Mouse (Mus musculus): ENCODE data around the gene Otub2. TPM values are rescaled to one million over a fixed set of nuclear protein-coding genes. Genes with fewer than 3 reads are reported as not detected.

The Otub2 gene
- polyA plus RNA-seq, 1 experiment from 2014 or later, result 6.6 TPM

- no peak for ATAC-seq
- Histone ChIP-seq H3K4me1 (replicated peaks) (no peaks in the 10 kb centered on the region), H3K27me3 (replicated peaks) (no peaks in the 10 kb centered on the region), H3K9me3 (no peaks in the 10 kb centered on the region), H3K4me2 (replicated peaks) (no peak overlapping the region), H3K9ac (no peak overlapping the region), H3K4me3 (replicated peaks) (no peak overlapping the region), H3K36me3 (no peaks in the 10 kb centered on the region), H3K27ac (no peak overlapping the region)
- WGBS, result 46% methylated on average over 4 of the region's 4 CpGs
Measured at GRCm38 (mm10) chr12:103358951-103359801, 29.3 kb upstream of the Otub2 start.

GRCm38 (mm10) chr12:103360812-103361211 is 27.7 kb upstream of the Otub2 start:
- no peak overlapping the region for H3K27ac ChIP-seq
- H3K36me3 ChIP-seq, result no peaks in the 10 kb centered on the region
- no peaks in the 10 kb centered on the region for H3K27me3 ChIP-seq (replicated peaks)
- WGBS, result 73% methylated on average over 8 of the region's 8 CpGs
- no peaks in the 10 kb centered on the region for H3K9me3 ChIP-seq
- no peaks in the 10 kb centered on the region for H3K4me1 ChIP-seq (replicated peaks)
- no peak overlapping the region for H3K9ac ChIP-seq
- H3K4me2 ChIP-seq (replicated peaks), result no peak overlapping the region
- no peak for ATAC-seq
- H3K4me3 ChIP-seq (replicated peaks), result no peak overlapping the region

GRCm38 (mm10) chr12:103361539-103362307 is 26.8 kb upstream of the Otub2 start:
- 84% methylated on average over 17 of the region's 17 CpGs for WGBS

GRCm38 (mm10) chr12:103362336-103362735 is 26.1 kb upstream of the Otub2 start:
- no peak overlapping the region for H3K9ac ChIP-seq
- H3K4me1 ChIP-seq (replicated peaks), result no peaks in the 10 kb centered on the region
- WGBS, result 79% methylated on average over 3 of the region's 3 CpGs
- no peaks in the 10 kb centered on the region for H3K36me3 ChIP-seq
- H3K27ac ChIP-seq, result no peak overlapping the region
- H3K4me2 ChIP-seq (replicated peaks), result no peak overlapping the region
- H3K27me3 ChIP-seq (replicated peaks), result no peaks in the 10 kb centered on the region
- ATAC-seq, result no peak
- H3K4me3 ChIP-seq (replicated peaks), result no peak overlapping the region
- H3K9me3 ChIP-seq, result no peaks in the 10 kb centered on the region

More at GRCm38 (mm10) chr12:103361539-103362307, 26.8 kb upstream of the Otub2 start:
- no peaks in the 10 kb centered on the region for H3K27me3 ChIP-seq (replicated peaks)
- H3K9ac ChIP-seq, result no peak overlapping the region
- no peak for ATAC-seq
- no peaks in the 10 kb centered on the region for H3K4me1 ChIP-seq (replicated peaks)
- H3K36me3 ChIP-seq, result no peaks in the 10 kb centered on the region
- no peak overlapping the region for H3K4me3 ChIP-seq (replicated peaks)
- H3K27ac ChIP-seq, result no peak overlapping the region
- no peak overlapping the region for H3K4me2 ChIP-seq (replicated peaks)
- H3K9me3 ChIP-seq, result no peaks in the 10 kb centered on the region

- Histone ChIP-seq H3K36me3 (no peaks in the 10 kb centered on the region), H3K4me2 (replicated peaks) (no peak overlapping the region), H3K4me3 (replicated peaks) (no peak overlapping the region), H3K9ac (no peak overlapping the region), H3K9me3 (no peaks in the 10 kb centered on the region), H3K27ac (no peak overlapping the region), H3K4me1 (replicated peaks) (no peaks in the 10 kb centered on the region), H3K27me3 (replicated peaks) (no peaks in the 10 kb centered on the region)
- 76% methylated on average over 2 of the region's 2 CpGs for WGBS
- ATAC-seq, result no peak
Measured at GRCm38 (mm10) chr12:103367171-103367570, 21.3 kb upstream of the Otub2 start.

- H3K4me1 ChIP-seq (replicated peaks), result no peaks in the 10 kb centered on the region
- H3K9ac ChIP-seq, result no peak overlapping the region
- no peaks in the 10 kb centered on the region for H3K9me3 ChIP-seq
- WGBS, result 17% methylated on average over 18 of the region's 18 CpGs
- no peak overlapping the region for H3K27ac ChIP-seq
- no peaks in the 10 kb centered on the region for H3K27me3 ChIP-seq (replicated peaks)
- peak; percentile 81 for ATAC-seq
- H3K4me2 ChIP-seq (replicated peaks), result peak overlapping the region; percentile 10; the same call in 1 of the 2 replicates
- no peak overlapping the region for H3K4me3 ChIP-seq (replicated peaks)
- no peaks in the 10 kb centered on the region for H3K36me3 ChIP-seq
Measured at GRCm38 (mm10) chr12:103367620-103368325, 20.7 kb upstream of the Otub2 start.

GRCm38 (mm10) chr12:103368326-103368669 is 20.2 kb upstream of the Otub2 start:
- Histone ChIP-seq H3K9ac (no peak overlapping the region), H3K27ac (no peak overlapping the region), H3K4me2 (replicated peaks) (peak overlapping the region; percentile 10; the same call in 1 of the 2 replicates), H3K36me3 (no peaks in the 10 kb centered on the region), H3K27me3 (replicated peaks) (no peaks in the 10 kb centered on the region), H3K4me3 (replicated peaks) (no peak overlapping the region), H3K4me1 (replicated peaks) (no peaks in the 10 kb centered on the region), H3K9me3 (no peaks in the 10 kb centered on the region)
- WGBS, result 78% methylated on average over 7 of the region's 7 CpGs
- ATAC-seq, result peak; percentile 44; the same call in 1 of the 2 replicates

- Histone ChIP-seq H3K4me3 (replicated peaks) (no peak overlapping the region), H3K4me2 (replicated peaks) (no peak overlapping the region), H3K9ac (no peak overlapping the region), H3K27ac (no peak overlapping the region), H3K9me3 (no peaks in the 10 kb centered on the region), H3K36me3 (no peaks in the 10 kb centered on the region), H3K4me1 (replicated peaks) (no peaks in the 10 kb centered on the region), H3K27me3 (replicated peaks) (no peaks in the 10 kb centered on the region)
- ATAC-seq, result no peak
- WGBS, result 41% methylated on average over 2 of the region's 2 CpGs
Measured at GRCm38 (mm10) chr12:103368777-103369176, 19.7 kb upstream of the Otub2 start.

GRCm38 (mm10) chr12:103370861-103371260 is 17.6 kb upstream of the Otub2 start:
- H3K4me3 ChIP-seq (replicated peaks), result no peak overlapping the region
- no peaks in the 10 kb centered on the region for H3K36me3 ChIP-seq
- no peaks in the 10 kb centered on the region for H3K4me1 ChIP-seq (replicated peaks)
- H3K9ac ChIP-seq, result no peak overlapping the region
- H3K4me2 ChIP-seq (replicated peaks), result no peak overlapping the region
- H3K9me3 ChIP-seq, result no peaks in the 10 kb centered on the region
- no peak overlapping the region for H3K27ac ChIP-seq
- H3K27me3 ChIP-seq (replicated peaks), result no peaks in the 10 kb centered on the region
- ATAC-seq, result no peak
- 70% methylated on average over 4 of the region's 4 CpGs for WGBS

GRCm38 (mm10) chr12:103371711-103372110 is 16.8 kb upstream of the Otub2 start:
- Histone ChIP-seq H3K36me3 (no peaks in the 10 kb centered on the region), H3K9ac (no peak overlapping the region), H3K27ac (no peak overlapping the region), H3K4me1 (replicated peaks) (no peaks in the 10 kb centered on the region), H3K9me3 (no peaks in the 10 kb centered on the region), H3K4me2 (replicated peaks) (no peak overlapping the region), H3K4me3 (replicated peaks) (no peak overlapping the region), H3K27me3 (replicated peaks) (no peaks in the 10 kb centered on the region)
- no peak for ATAC-seq
- WGBS, result 26% methylated on average over 6 of the region's 6 CpGs

- H3K36me3 ChIP-seq, result no peaks in the 10 kb centered on the region
- H3K27ac ChIP-seq, result no peak overlapping the region
- no peaks in the 10 kb centered on the region for H3K27me3 ChIP-seq (replicated peaks)
- no peak for ATAC-seq
- 60% methylated on average over 8 of the region's 8 CpGs for WGBS
- no peak overlapping the region for H3K4me3 ChIP-seq (replicated peaks)
- H3K9ac ChIP-seq, result no peak overlapping the region
- no peak overlapping the region for H3K4me2 ChIP-seq (replicated peaks)
- H3K9me3 ChIP-seq, result no peaks in the 10 kb centered on the region
- no peaks in the 10 kb centered on the region for H3K4me1 ChIP-seq (replicated peaks)
Measured at GRCm38 (mm10) chr12:103373530-103374236, 14.8 kb upstream of the Otub2 start.

- H3K9ac ChIP-seq, result no peak overlapping the region
- WGBS, result 65% methylated on average over 5 of the region's 5 CpGs
Measured at GRCm38 (mm10) chr12:103376124-103376523, 12.4 kb upstream of the Otub2 start.

More at GRCm38 (mm10) chr12:103376124-103376523, 12.4 kb upstream of the Otub2 start:
- H3K4me1 ChIP-seq (replicated peaks), result no peaks in the 10 kb centered on the region
- H3K4me3 ChIP-seq (replicated peaks), result no peak overlapping the region
- H3K9me3 ChIP-seq, result no peaks in the 10 kb centered on the region
- no peak for ATAC-seq
- H3K27ac ChIP-seq, result no peak overlapping the region
- H3K27me3 ChIP-seq (replicated peaks), result no peaks in the 10 kb centered on the region
- H3K4me2 ChIP-seq (replicated peaks), result no peak overlapping the region
- H3K36me3 ChIP-seq, result no peaks in the 10 kb centered on the region
